Mouse (Mus musculus): Measurements from ENCODE around the gene Lrig1.

DNA sequence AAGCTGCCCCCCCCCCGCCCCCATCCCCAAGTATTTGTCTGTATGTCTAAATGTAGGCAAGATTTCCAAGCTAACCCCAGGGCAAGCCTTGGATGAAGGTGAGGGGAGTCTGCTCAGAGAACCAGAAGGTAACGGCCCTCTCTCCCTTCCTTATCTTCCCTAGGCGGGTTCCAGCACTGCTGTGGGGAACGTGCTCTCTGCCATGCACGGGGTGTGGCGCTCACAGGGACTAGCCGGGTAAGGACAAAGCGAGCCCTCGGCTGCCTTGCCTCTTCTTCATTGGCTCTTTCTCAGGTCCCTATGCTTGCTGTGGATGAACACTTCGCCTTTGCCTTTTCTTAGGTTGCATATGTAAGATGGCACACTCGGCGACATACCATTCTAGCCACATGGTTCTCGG is 100.9 kb downstream of the Lrig1 start:
- TF ChIP-seq USF1 (IDR thresholded peaks at IDR 0.05; ENCODE audit: low read depth) (no peak), MYOG (IDR thresholded peaks at IDR 0.05; ENCODE audit: control insufficient read depth, extremely low read depth, insufficient read length) (no peak), CTCF (IDR thresholded peaks at IDR 0.05; ENCODE audit: control insufficient read depth, insufficient read depth, insufficient read length) (no peak), MAX (IDR thresholded peaks at IDR 0.05) (no peak), CEBPB (IDR thresholded peaks at IDR 0.05; ENCODE audit: low read depth) (no peak)
